Mouse (Mus musculus): ENCODE results near the gene Fgf8. TPM values are rescaled to one million over a fixed set of nuclear protein-coding genes. Genes with fewer than 3 reads are reported as not detected.
A peak's percentile ranks its signal among the peaks of the same experiment; 100 is the strongest.

Gene Fgf8
- polyA plus RNA-seq (2015; fragmentation: Nextera tagmentation; extraction: Ambion mirVana) = 2.7 and 3.5 TPM in 2 replicates

DNA sequence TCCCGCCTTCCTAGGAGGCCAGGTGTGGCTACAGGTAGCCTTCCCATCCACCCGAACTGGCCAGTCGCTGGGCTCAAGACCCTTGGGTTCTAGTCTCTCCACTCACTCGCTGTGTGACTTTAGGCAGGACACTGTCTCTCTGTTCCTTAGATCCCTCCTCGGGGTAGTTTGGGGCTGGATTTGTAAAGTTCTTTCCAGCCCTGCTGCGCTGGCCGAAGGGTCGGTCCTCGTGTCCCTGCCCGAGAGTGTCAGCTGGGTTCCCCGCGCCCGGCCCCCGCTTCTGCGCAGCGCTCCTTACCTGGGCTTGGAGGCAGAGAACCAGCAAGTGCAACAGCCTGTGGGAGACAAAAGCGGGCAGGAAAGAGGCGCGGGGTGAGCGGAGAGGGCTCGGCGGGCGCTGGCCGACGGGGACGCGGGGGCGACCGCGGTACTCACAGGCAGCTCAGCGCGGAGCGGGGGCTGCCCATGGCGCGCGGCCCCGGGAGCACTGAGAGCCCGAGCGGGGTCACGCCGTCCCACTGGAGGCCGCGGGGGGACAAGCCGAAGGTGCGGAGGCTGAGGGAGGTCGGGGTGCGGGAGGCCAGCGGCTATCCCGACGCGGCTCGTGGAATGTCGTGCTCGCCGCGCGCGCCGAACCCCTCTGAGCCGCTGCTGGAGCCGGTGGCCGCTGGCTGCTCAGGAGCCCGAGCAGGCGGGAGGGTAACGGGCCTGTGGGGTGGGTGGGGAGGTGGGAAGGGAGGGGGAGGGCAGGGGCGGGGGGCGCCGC, at the start of gene Fgf8:
TSS of gene Fgf8 (minus strand) at position 698 of the 766 bp plus-strand sequence.
- Histone ChIP-seq H3K9ac (peak within 1 kb of the TSS; percentile 66), H3K4me3 (peak within 1 kb of the TSS; percentile 53), H3K27ac (no peak within 1 kb of the TSS), H3K9me3 (no peaks in the 10 kb centered on the region), H3K4me2 (replicated peaks) (peak within 1 kb of the TSS; percentile 93), H3K36me3 (no peaks in the 10 kb centered on the region), H3K4me1 (peaks cover 59% of the 10 kb centered on the region), H3K27me3 (peaks cover 93% of the 10 kb centered on the region)
- ATAC-seq (ENCODE audit: low FRiP score, low read depth) = no peak; the same call in 1 of the 2 replicates
- under 1% methylated on average over 51 of the region's 68 CpGs for WGBS

DNA sequence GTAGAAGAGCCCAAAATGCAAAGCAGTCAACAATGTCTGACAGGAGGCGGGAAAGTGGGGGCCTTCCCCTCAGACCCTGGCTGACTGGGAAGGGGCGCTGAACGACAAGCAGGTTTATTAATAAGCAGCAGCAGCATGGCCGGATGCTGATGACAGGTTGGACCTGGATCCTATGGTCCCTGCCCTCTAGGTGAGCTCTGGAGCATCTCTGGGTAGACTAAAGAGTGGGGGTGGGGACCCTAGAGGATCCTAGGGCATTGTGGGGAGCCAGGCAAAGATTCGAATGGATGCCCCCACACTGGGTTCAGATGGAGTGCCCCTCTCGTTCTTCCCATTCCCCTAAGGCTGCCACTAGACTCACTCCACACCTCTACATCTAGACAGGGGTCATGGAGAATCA, 49.7 kb upstream of the Fgf8 start:
- Histone ChIP-seq H3K27me3 (no peaks in the 10 kb centered on the region), H3K4me2 (replicated peaks) (no peak overlapping the region), H3K9me3 (no peaks in the 10 kb centered on the region), H3K27ac (no peak overlapping the region), H3K4me1 (peaks cover 13% of the 10 kb centered on the region), H3K36me3 (no peaks in the 10 kb centered on the region), H3K4me3 (no peak overlapping the region), H3K9ac (no peak overlapping the region)
- ATAC-seq (ENCODE audit: low FRiP score, low read depth) = no peak
- 83% methylated on average over 6 of the region's 6 CpGs for WGBS

- H3K4me2 ChIP-seq (replicated peaks) = no peak overlapping the region
- H3K27me3 ChIP-seq = no peaks in the 10 kb centered on the region
- no peak overlapping the region for H3K9ac ChIP-seq
- H3K4me1 ChIP-seq = no peaks in the 10 kb centered on the region
- no peak for ATAC-seq (ENCODE audit: low FRiP score, low read depth)
- no peaks in the 10 kb centered on the region for H3K9me3 ChIP-seq
- WGBS = 70% methylated on average over 10 of the region's 13 CpGs
- no peak overlapping the region for H3K4me3 ChIP-seq
- no peak overlapping the region for H3K27ac ChIP-seq
- H3K36me3 ChIP-seq = no peaks in the 10 kb centered on the region
Measured at GRCm38 (mm10) chr19:45789888-45790874, 47.5 kb upstream of the Fgf8 start.

- ATAC-seq (ENCODE audit: low FRiP score, low read depth) = no peak
- H3K4me3 ChIP-seq = no peak overlapping the region
- no peaks in the 10 kb centered on the region for H3K9me3 ChIP-seq
- H3K4me1 ChIP-seq = no peaks in the 10 kb centered on the region
- WGBS = 56% methylated on average over 7 of the region's 7 CpGs
- no peak overlapping the region for H3K27ac ChIP-seq
- no peak overlapping the region for H3K9ac ChIP-seq
- H3K4me2 ChIP-seq (replicated peaks) = no peak overlapping the region
- H3K27me3 ChIP-seq = no peaks in the 10 kb centered on the region
- no peaks in the 10 kb centered on the region for H3K36me3 ChIP-seq
Measured at GRCm38 (mm10) chr19:45789365-45789764, 46.6 kb upstream of the Fgf8 start.

GRCm38 (mm10) chr19:45788337-45788736, 45.6 kb upstream of the Fgf8 start:
- no peaks in the 10 kb centered on the region for H3K27me3 ChIP-seq
- no peak overlapping the region for H3K27ac ChIP-seq
- H3K4me3 ChIP-seq = no peak overlapping the region
- no peaks in the 10 kb centered on the region for H3K36me3 ChIP-seq
- H3K4me1 ChIP-seq = peaks cover 4% of the 10 kb centered on the region; the same call in 1 of the 2 replicates
- no peak for ATAC-seq (ENCODE audit: low FRiP score, low read depth)
- WGBS = 51% methylated on average over 4 of the region's 4 CpGs
- no peaks in the 10 kb centered on the region for H3K9me3 ChIP-seq
- H3K4me2 ChIP-seq (replicated peaks) = no peak overlapping the region
- H3K9ac ChIP-seq = no peak overlapping the region

DNA sequence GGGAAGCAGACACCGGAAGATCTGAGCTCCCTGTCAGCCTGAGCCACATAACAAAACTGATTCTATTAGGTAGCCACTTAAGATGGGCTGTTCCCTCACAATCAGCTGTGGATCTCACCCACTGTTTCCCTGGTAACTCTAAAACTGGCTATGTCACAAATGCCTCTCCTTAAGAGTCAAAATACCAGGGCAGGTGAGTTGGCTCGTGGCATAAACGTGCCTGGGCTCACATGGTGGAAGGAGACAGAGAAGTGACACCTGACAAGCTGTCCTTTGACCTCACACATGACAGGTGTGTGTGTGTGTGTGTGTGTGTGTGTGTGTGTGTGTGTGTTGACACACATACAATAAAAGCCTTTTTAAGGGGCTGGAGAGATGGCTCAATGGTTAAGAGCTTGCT, 44.7 kb upstream of the Fgf8 start:
- Histone ChIP-seq H3K4me1 (peaks cover 4% of the 10 kb centered on the region; the same call in 1 of the 2 replicates), H3K9ac (no peak overlapping the region), H3K27ac (no peak overlapping the region), H3K4me2 (replicated peaks) (no peak overlapping the region), H3K36me3 (no peaks in the 10 kb centered on the region), H3K4me3 (no peak overlapping the region), H3K27me3 (no peaks in the 10 kb centered on the region), H3K9me3 (no peaks in the 10 kb centered on the region)
- no peak for ATAC-seq (ENCODE audit: low FRiP score, low read depth)
- 64% methylated on average over 3 of the region's 3 CpGs for WGBS

DNA sequence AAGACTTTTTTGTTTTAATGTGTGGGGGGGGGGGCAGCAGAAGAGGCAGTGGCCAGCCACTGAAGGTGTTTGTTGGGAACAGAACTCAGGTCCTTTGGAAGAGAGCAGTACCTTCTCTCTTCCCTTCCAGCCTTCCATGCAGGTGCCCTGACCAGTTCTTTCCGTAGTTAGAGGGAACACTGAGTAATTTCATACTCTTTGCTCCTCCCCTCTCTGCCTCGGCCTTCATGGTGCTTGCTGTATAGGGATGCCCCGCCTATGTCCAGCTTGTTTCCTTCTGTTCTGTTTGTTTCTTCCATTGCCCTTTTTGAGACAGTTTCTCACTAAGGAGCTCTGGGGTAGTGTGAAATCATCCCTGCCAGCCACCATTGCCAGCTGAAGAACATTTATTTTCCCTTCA, 42.8 kb upstream of the Fgf8 start:
- WGBS = 59% methylated on average over 3 of the region's 3 CpGs
- H3K4me1 ChIP-seq = peaks cover 21% of the 10 kb centered on the region
- H3K27me3 ChIP-seq = no peaks in the 10 kb centered on the region
- H3K27ac ChIP-seq = no peak overlapping the region
- no peaks in the 10 kb centered on the region for H3K9me3 ChIP-seq
- no peak overlapping the region for H3K9ac ChIP-seq
- H3K4me2 ChIP-seq (replicated peaks) = no peak overlapping the region
- H3K36me3 ChIP-seq = peaks cover 4% of the 10 kb centered on the region
- no peak overlapping the region for H3K4me3 ChIP-seq
- ATAC-seq (ENCODE audit: low FRiP score, low read depth) = no peak

- Histone ChIP-seq H3K4me2 (replicated peaks) (peak overlapping the region; percentile 67), H3K36me3 (peaks cover 13% of the 10 kb centered on the region), H3K9ac (peak overlapping the region; percentile 67), H3K4me1 (peaks cover 29% of the 10 kb centered on the region), H3K27me3 (no peaks in the 10 kb centered on the region), H3K27ac (peak overlapping the region; percentile 75), H3K9me3 (no peaks in the 10 kb centered on the region), H3K4me3 (peak overlapping the region; percentile 100)
- WGBS = 34% methylated on average over 17 of the region's 17 CpGs
- no peak for ATAC-seq (ENCODE audit: low FRiP score, low read depth)
Measured at GRCm38 (mm10) chr19:45783933-45784576, 41.3 kb upstream of the Fgf8 start.

DNA sequence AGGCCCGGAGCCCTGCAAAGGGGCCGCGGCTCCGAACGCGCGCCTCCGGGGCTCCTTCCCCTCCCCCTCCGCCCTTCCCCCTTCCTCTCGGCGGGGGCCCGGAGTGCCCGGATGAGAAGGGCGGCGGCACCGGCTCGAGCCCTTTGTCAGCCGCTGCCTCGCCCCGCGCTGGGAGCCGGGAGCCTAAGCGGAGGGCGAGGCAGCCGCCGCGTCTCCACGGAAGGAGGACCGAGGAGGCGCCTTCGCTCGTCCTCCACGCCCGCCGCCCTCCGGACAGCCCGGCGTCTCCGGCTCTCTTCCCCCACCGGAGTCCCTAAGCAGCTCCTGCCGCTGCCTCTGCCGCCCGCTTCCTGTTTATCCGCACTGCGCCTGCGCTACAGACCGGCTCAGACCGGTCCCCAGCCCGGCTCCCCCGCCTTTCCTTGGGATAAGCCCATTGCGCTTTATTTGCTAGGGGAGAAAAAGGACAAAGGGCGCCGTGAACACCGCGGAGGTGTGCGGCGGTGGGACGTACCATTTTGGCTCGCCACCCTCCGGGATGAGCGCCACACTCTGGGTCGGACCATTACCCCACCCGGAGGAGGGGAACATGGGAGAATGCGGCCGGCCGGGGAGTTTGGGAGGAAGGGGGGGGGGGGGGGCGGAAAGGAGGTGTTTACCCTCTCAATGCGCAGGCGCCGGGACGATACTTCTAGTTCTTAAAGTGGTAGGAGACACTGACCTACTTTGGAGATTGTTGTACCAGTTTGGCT, 40.6 kb upstream of the Fgf8 start, which contains the start of gene Mgea5:
TSS of gene Mgea5 (minus strand) at position 657 of the 752 bp plus-strand sequence.
- Histone ChIP-seq H3K9ac (peak within 1 kb of the TSS; percentile 99), H3K4me1 (peaks cover 29% of the 10 kb centered on the region), H3K9me3 (no peaks in the 10 kb centered on the region), H3K36me3 (peaks cover 20% of the 10 kb centered on the region), H3K27me3 (no peaks in the 10 kb centered on the region), H3K4me3 (peak within 1 kb of the TSS; percentile 100), H3K27ac (peak within 1 kb of the TSS; percentile 96), H3K4me2 (replicated peaks) (peak within 1 kb of the TSS; percentile 74)
- peak; percentile 98 for ATAC-seq (ENCODE audit: low FRiP score, low read depth)
- WGBS = 0% methylated on average over 66 of the region's 71 CpGs

DNA sequence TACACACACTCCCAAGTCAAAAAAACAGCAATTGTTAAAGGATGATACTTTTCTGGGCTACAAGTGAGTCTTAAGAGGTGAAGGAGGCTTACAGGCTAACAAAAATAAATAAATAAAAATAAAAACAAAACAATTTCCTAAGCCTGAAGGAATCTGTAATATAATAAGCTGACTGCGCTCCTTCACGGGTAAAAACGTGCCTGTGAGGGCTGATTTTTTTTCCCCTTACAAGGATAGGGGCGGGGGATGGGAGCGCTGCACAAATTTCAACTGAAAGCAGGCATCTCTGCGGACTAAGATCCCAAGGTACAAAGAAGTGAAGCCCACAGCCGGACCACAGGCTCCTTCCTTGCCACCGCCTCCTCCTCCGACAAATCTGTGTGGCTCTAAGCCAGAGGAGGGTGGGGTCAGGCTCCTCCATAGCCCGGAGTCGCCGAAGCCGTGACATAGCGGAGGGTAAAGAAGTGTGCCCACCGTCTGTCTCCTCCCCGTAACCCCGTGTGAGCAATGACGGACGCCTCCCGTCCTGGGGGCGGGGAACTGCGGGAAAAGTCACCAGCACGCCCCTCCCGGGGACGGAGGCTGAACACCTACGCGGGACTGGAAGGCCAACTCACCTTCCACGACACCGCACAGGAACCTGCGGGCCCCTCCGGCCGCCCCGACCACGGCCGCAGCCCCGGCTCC, 39.7 kb upstream of the Fgf8 start:
- Histone ChIP-seq H3K36me3 (peaks cover 29% of the 10 kb centered on the region), H3K27me3 (no peaks in the 10 kb centered on the region), H3K4me1 (peaks cover 29% of the 10 kb centered on the region), H3K9me3 (no peaks in the 10 kb centered on the region), H3K27ac (peak overlapping the region; percentile 96), H3K9ac (peak overlapping the region; percentile 99), H3K4me2 (replicated peaks) (peak overlapping the region; percentile 74), H3K4me3 (peak overlapping the region; percentile 100)
- under 1% methylated on average over 36 of the region's 36 CpGs for WGBS
- ATAC-seq (ENCODE audit: low FRiP score, low read depth) = peak; percentile 33; the same call in 1 of the 2 replicates

GRCm38 (mm10) chr19:45781676-45782075, 39.0 kb upstream of the Fgf8 start:
- peaks cover 35% of the 10 kb centered on the region for H3K36me3 ChIP-seq
- H3K4me3 ChIP-seq = peak overlapping the region; percentile 100
- no peaks in the 10 kb centered on the region for H3K27me3 ChIP-seq
- 63% methylated on average over 8 of the region's 8 CpGs for WGBS
- peak overlapping the region; percentile 74 for H3K4me2 ChIP-seq (replicated peaks)
- H3K4me1 ChIP-seq = peaks cover 29% of the 10 kb centered on the region
- H3K9ac ChIP-seq = peak overlapping the region; percentile 46
- ATAC-seq (ENCODE audit: low FRiP score, low read depth) = no peak
- no peaks in the 10 kb centered on the region for H3K9me3 ChIP-seq
- H3K27ac ChIP-seq = no peak overlapping the region

All from limb, embryonic 13.5 days (tissue).